Mouse (Mus musculus) liver, adult 2 months (tissue): Measurements from ENCODE around the gene Lrig3. TPM values are rescaled to one million over a fixed set of nuclear protein-coding genes. Genes with fewer than 3 reads are reported as not detected.

ENCODE experiments used
- DNase-seq: peaks from one replicate; pipeline ENCODE4 v3.0.0-alpha.2; 2011; ENCODE audit warnings: low read depth, low spot score; ENCODE audit errors: extremely low read depth
- H3K27ac ChIP-seq: fragments of 200-500 bp; replicated peaks from 2 replicates; pipeline ENCODE4 v1.5.1; 2012; ENCODE audit warnings: low read depth, mild to moderate bottlenecking, control low read depth, inconsistent platforms, low read length; ENCODE audit not compliant: insufficient read depth
- H3K27me3 ChIP-seq: fragments of 200-500 bp; 2 replicates; pipeline ENCODE4 v1.6.1; 2012; ENCODE audit warnings: mild to moderate bottlenecking, moderate library complexity, low read length, inconsistent platforms; ENCODE audit not compliant: control insufficient read depth, insufficient read depth
- H3K36me3 ChIP-seq: fragments of 200-500 bp; 2 replicates; pipeline ENCODE4 v1.6.1; 2012; ENCODE audit warnings: low read length, inconsistent platforms; ENCODE audit not compliant: control insufficient read depth, insufficient read depth
- H3K4me1 ChIP-seq: fragments of 200-500 bp; 2 replicates; pipeline ENCODE4 v1.6.1; 2011; ENCODE audit warnings: low read length; ENCODE audit not compliant: control insufficient read depth, insufficient read depth
- H3K4me3 ChIP-seq: fragments of 200-500 bp; 2 replicates; pipeline ENCODE4 v1.5.1; 2011; ENCODE audit warnings: low read depth, mild to moderate bottlenecking, control low read depth, low read length, moderate library complexity; ENCODE audit not compliant: insufficient read depth
- H3K79me2 ChIP-seq: fragments of 200-500 bp; 2 replicates; pipeline ENCODE4 v1.6.1; 2012; ENCODE audit warnings: inconsistent platforms, mild to moderate bottlenecking, low read length, moderate library complexity; ENCODE audit not compliant: control insufficient read depth, insufficient read depth
- H3K9ac ChIP-seq: fragments of 200-500 bp; 2 replicates; pipeline ENCODE4 v1.6.1; 2012; ENCODE audit warnings: low read depth, mild to moderate bottlenecking, control low read depth, inconsistent platforms, low read length
- CTCF ChIP-seq: fragments of 200-500 bp; IDR thresholded peaks from 2 replicates; pipeline ENCODE4 v1.5.1; 2011; ENCODE audit warnings: low read depth, low read length, control low read depth
- POLR2A ChIP-seq: fragments of 200-500 bp; IDR thresholded peaks from 2 replicates; pipeline ENCODE4 v1.6.1; 2011; ENCODE audit warnings: low read length, control low read depth; ENCODE audit not compliant: insufficient read depth; ENCODE audit errors: extremely low read depth
- WGBS: fragments of 180-500 bp; shearing (Covaris S2); methylation state at CpG from one replicate; pipeline ENCODE4 v1.1.7; 2018; 5-methylcytosine and 5-hydroxymethylcytosine counted together
- polyA plus RNA-seq: library from polyadenylated mRNA; depleted of rRNA; stranded (reverse); fragments of >200 nt; gene quantifications from 2 replicates; pipeline ENCODE4 v1.2.3, GENCODE M21; 2012
- total RNA-seq: library from RNA; depleted of rRNA; stranded (reverse); fragments of >200 nt; gene quantifications from 2 replicates; pipeline ENCODE4 v1.2.3, GENCODE M21; 2014

Lrig3 gene
- total and polyA plus RNA-seq, 2 experiments, result 3.7 to 10.7 TPM

GRCm38 (mm10) chr10:126002081-126002755, 36.2 kb downstream of the Lrig3 start:
- no peaks in the 10 kb centered on the region for H3K79me2 ChIP-seq
- WGBS, result 90% methylated on average over 14 of the region's 14 CpGs
- H3K4me3 ChIP-seq, result no peak overlapping the region
- H3K36me3 ChIP-seq, result peaks cover 60% of the 10 kb centered on the region
- H3K9ac ChIP-seq, result no peak overlapping the region
- no peak overlapping the region for H3K27ac ChIP-seq
- H3K4me1 ChIP-seq, result peaks cover 8% of the 10 kb centered on the region; the same call in 1 of the 2 replicates
- no peaks in the 10 kb centered on the region for H3K27me3 ChIP-seq
- no peak for DNase-seq
- TF ChIP-seq CTCF (no peak), POLR2A (no peak)

- peaks cover 59% of the 10 kb centered on the region for H3K36me3 ChIP-seq
- H3K27me3 ChIP-seq, result no peaks in the 10 kb centered on the region
- H3K79me2 ChIP-seq, result no peaks in the 10 kb centered on the region
- 46% methylated on average over 18 of the region's 18 CpGs for WGBS
- peak; percentile 86 for DNase-seq
- TF ChIP-seq CTCF, result no peak
- no peak for TF ChIP-seq POLR2A
- no peak overlapping the region for H3K4me3 ChIP-seq
- no peak overlapping the region for H3K9ac ChIP-seq
- peak overlapping the region; percentile 31 for H3K27ac ChIP-seq
- peaks cover 8% of the 10 kb centered on the region; the same call in 1 of the 2 replicates for H3K4me1 ChIP-seq
Observed at GRCm38 (mm10) chr10:126002818-126003506, 37.0 kb downstream of the Lrig3 start.

- DNase-seq, result no peak
- WGBS, result 43% methylated on average over 1 of the region's 1 CpGs
- TF ChIP-seq POLR2A (no peak), CTCF (no peak)
- H3K36me3 ChIP-seq, result peaks cover 57% of the 10 kb centered on the region
- no peaks in the 10 kb centered on the region for H3K27me3 ChIP-seq
- H3K4me1 ChIP-seq, result peaks cover 8% of the 10 kb centered on the region; the same call in 1 of the 2 replicates
- no peak overlapping the region for H3K27ac ChIP-seq
- H3K4me3 ChIP-seq, result no peak overlapping the region
- H3K79me2 ChIP-seq, result no peaks in the 10 kb centered on the region
- no peak overlapping the region for H3K9ac ChIP-seq
Observed at GRCm38 (mm10) chr10:126003857-126004256, 37.9 kb downstream of the Lrig3 start.

GRCm38 (mm10) chr10:126013667-126014066, 47.7 kb downstream of the Lrig3 start:
- Histone ChIP-seq H3K27ac (no peak overlapping the region), H3K9ac (no peak overlapping the region), H3K79me2 (no peaks in the 10 kb centered on the region), H3K4me1 (no peaks in the 10 kb centered on the region), H3K4me3 (no peak overlapping the region), H3K27me3 (no peaks in the 10 kb centered on the region), H3K36me3 (peaks cover 66% of the 10 kb centered on the region)
- WGBS, result 92% methylated on average over 11 of the region's 11 CpGs
- no peak for TF ChIP-seq CTCF
- TF ChIP-seq POLR2A, result no peak
- no peak for DNase-seq

- DNase-seq, result no peak
- Histone ChIP-seq H3K36me3 (peaks cover 56% of the 10 kb centered on the region), H3K27me3 (no peaks in the 10 kb centered on the region), H3K27ac (no peak overlapping the region), H3K4me1 (peaks cover 2% of the 10 kb centered on the region), H3K79me2 (no peaks in the 10 kb centered on the region), H3K9ac (no peak overlapping the region), H3K4me3 (no peak overlapping the region)
- 95% methylated on average over 8 of the region's 8 CpGs for WGBS
- TF ChIP-seq CTCF (no peak), POLR2A (no peak)
Observed at GRCm38 (mm10) chr10:126014673-126015072, 48.7 kb downstream of the Lrig3 start.

GRCm38 (mm10) chr10:126015644-126016043, 49.7 kb downstream of the Lrig3 start:
- no peak overlapping the region for H3K4me3 ChIP-seq
- 97% methylated on average over 6 of the region's 6 CpGs for WGBS
- H3K27me3 ChIP-seq, result no peaks in the 10 kb centered on the region
- peaks cover 3% of the 10 kb centered on the region for H3K4me1 ChIP-seq
- H3K79me2 ChIP-seq, result no peaks in the 10 kb centered on the region
- DNase-seq, result no peak
- no peak for TF ChIP-seq CTCF
- TF ChIP-seq POLR2A, result no peak
- peaks cover 49% of the 10 kb centered on the region for H3K36me3 ChIP-seq
- H3K27ac ChIP-seq, result no peak overlapping the region
- H3K9ac ChIP-seq, result no peak overlapping the region
